ENCODE assay signal across 22 mouse cellular contexts in the genomic region with DNA sequence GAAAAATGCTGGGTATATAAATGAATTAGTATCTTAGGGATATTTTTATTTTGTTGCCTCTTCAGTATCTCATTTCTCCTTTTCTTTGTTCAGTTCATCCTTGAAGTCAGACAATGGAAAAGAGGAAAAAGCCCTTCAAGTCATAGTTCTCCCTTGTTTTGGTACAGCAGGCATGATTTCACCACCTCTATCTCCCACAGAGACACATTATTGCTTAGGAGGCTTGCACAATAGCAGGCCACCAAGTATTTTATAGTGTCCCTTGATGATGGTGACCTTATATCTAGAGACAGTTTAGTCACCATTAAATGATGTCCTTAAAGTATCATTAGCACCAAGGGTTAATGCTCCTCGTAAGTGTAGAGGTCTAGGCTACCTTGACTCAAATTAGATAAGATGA.
A peak's percentile ranks its signal among the peaks of the same experiment; 100 is the strongest.
DNase-seq lines count a peak whose midpoint lies in the region; ATAC-seq lines count a peak whose summit lies in the region.
"Had no signal": no experiment of that assay in that cellular context is flagged by ENCODE, and none has a peak within 500 bp of the region (broad histone marks: within the 10 kb centered on the region; RNA-seq: fewer than 3 reads in every experiment).

No protein-coding gene starts in this region.

- peaks cover 6% of the 10 kb centered on the region for H3K36me3 ChIP-seq in hindbrain, embryonic 13.5 days
- H3K36me3 ChIP-seq: G1E had no signal

- no peaks in the 10 kb centered on the region for H3K9me3 ChIP-seq in hindbrain, embryonic 13.5 days

- 86% methylated on average over 1 of the region's 1 CpGs for WGBS in hindbrain, embryonic 13.5 days

- DNase-seq in 416B (ENCODE audit: low read depth) = peak; percentile 11
- no peak for DNase-seq in right cerebral cortex, postnatal 4 days
- no peak for DNase-seq in heart, adult 18-20 months
- DNase-seq: adrenal gland, adult 2 months; adrenal gland, adult 8-10 months; adrenal gland, postnatal 10 days; adrenal gland, postnatal 14 days; adrenal gland, postnatal 25 days; adrenal gland, postnatal 36 days; B cell, adult 2 months; cerebellum, adult 11 months; cerebellum, adult 11-12 months; cerebellum, adult 18-20 months; cerebellum, adult 2 months had no signal

- no peaks in the 10 kb centered on the region for H3K27me3 ChIP-seq in hindbrain, embryonic 13.5 days
- H3K27me3 ChIP-seq: CH12.LX had no signal

- H3K27ac ChIP-seq in hindbrain, embryonic 13.5 days = no peak overlapping the region

- peak; percentile 72 for ATAC-seq in granulocyte monocyte progenitor cell, adult 5-6 weeks (replicated peaks; ENCODE audit: poor library complexity, severe bottlenecking)
- ATAC-seq in megakaryocyte progenitor cell, adult 5-6 weeks (replicated peaks; ENCODE audit: poor library complexity) = peak; percentile 57; the same call in 1 of the 2 replicates
- no peak for ATAC-seq in hindbrain, embryonic 13.5 days (ENCODE audit: low FRiP score)
- ATAC-seq: activated CD4-positive, CD25-positive, alpha-beta regulatory T cell, adult 4 months; CD4-positive, CD25-positive, alpha-beta regulatory T cell, adult 4 months; Patski had no signal

- H3K4me1 ChIP-seq in hindbrain, embryonic 13.5 days (replicated peaks) = no peaks in the 10 kb centered on the region

- H3K9ac ChIP-seq in hindbrain, embryonic 13.5 days = no peak overlapping the region

- no peak overlapping the region for H3K4me2 ChIP-seq in hindbrain, embryonic 13.5 days

- no peak overlapping the region for H3K4me3 ChIP-seq in hindbrain, embryonic 13.5 days
